Mouse (Mus musculus) lung, adult 2 months (tissue): ENCODE data around the gene Fpgs.

Experiments
- CTCF ChIP-seq: fragments of 200-500 bp; IDR thresholded peaks from 2 replicates; pipeline ENCODE4 v1.5.1; 2011; ENCODE audit warnings: mild to moderate bottlenecking, low read length, control low read depth; ENCODE audit not compliant: insufficient read depth
- POLR2A ChIP-seq: fragments of 200-500 bp; IDR thresholded peaks from 2 replicates; pipeline ENCODE4 v1.6.1; 2011; ENCODE audit warnings: low read depth, mild to moderate bottlenecking, control low read depth, low read length, borderline replicate concordance; ENCODE audit errors: extremely low read depth

DNA sequence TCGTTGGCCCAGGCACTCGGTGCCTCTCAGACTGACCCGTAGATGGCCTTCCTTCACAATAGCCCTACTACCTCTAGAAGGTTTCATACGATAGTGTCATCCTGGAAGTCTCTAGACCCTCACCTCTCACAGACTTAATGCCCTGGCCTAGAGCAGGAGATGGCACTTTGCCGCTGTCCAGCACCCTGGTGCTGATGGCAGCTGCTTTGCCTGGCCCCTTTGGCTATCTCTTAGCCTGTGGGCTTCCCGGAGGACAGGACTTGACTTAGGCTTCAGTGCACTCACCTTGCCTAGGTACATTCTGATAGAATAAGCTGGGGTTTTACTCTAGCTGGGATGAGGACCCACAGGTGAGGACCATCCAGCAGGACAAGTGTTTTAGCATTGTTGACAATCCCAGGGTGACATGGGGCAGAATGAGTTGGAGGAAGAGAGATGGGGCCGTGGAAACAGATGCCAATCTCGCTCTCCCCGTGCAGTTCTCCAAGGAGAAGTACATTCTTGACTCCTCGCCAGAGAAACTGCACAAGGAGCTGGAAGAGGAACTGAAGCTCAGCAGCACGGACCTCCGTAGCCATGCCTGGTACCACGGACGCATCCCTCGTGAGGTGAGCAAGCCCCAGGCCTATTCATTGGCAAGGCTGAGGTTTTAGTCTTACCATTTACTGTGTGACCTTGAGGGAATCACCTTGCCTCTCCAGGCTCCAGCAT, 40.5 kb upstream of the Fpgs start:
- TF ChIP-seq POLR2A (no peak), CTCF (no peak)
